Mouse (Mus musculus): ENCODE data around the gene Mmp15. TPM values are rescaled to one million over a fixed set of nuclear protein-coding genes. Genes with fewer than 3 reads are reported as not detected.
A peak's percentile ranks its signal among the peaks of the same experiment; 100 is the strongest.
"Not testable (repeated sequence)": the region's sequence is repeated elsewhere in the genome, so short reads cannot be mapped to it uniquely, and the experiment has no call there.

Mmp15 gene
- polyA plus RNA-seq, 1 experiment from 2014 or later = 14.8 TPM

DNA sequence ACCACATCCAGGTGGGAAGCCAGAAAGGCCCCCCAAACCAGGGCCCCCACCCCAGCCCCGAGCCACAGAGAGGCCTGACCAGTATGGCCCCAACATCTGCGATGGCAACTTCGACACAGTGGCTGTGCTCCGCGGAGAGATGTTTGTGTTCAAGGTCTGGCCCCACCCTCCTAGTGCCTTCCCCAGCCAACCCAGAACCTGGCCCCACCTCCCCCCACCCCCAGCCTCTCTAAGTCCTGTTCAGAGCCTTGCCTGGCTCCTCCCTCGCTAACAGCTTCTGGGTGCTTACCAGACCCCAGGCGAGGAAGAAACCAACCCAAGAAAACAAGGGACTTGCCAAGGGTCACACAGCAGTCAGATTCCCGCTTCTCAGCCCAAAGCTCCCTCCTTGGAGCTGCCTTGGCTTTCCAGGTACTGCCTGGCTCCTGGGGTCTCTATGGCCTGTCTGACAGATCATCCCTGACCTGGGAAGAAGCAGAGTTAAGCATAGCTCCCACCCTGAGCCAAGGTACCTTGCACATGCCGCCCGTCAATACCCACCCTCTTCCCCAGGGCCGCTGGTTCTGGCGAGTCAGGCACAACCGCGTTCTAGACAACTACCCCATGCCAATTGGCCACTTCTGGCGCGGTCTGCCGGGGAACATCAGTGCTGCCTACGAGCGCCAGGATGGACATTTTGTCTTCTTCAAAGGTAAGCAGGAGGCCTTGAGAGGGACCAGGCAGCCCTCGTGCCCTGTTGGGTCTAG is 17.7 kb downstream of the Mmp15 start:
- Histone ChIP-seq H3K4me2 (replicated peaks) (peak overlapping the region; percentile 70), H3K27ac (peak overlapping the region; percentile 51; the same call in 1 of the 2 replicates), H3K4me3 (replicated peaks) (peak overlapping the region; percentile 27), H3K9me3 (no peaks in the 10 kb centered on the region), H3K9ac (peak overlapping the region; percentile 42), H3K27me3 (replicated peaks) (no peaks in the 10 kb centered on the region), H3K36me3 (peaks cover 10% of the 10 kb centered on the region; the same call in 1 of the 2 replicates), H3K4me1 (replicated peaks) (peaks cover 20% of the 10 kb centered on the region)
- ATAC-seq = peak; percentile 88
- 38% methylated on average over 20 of the region's 20 CpGs for WGBS

DNA sequence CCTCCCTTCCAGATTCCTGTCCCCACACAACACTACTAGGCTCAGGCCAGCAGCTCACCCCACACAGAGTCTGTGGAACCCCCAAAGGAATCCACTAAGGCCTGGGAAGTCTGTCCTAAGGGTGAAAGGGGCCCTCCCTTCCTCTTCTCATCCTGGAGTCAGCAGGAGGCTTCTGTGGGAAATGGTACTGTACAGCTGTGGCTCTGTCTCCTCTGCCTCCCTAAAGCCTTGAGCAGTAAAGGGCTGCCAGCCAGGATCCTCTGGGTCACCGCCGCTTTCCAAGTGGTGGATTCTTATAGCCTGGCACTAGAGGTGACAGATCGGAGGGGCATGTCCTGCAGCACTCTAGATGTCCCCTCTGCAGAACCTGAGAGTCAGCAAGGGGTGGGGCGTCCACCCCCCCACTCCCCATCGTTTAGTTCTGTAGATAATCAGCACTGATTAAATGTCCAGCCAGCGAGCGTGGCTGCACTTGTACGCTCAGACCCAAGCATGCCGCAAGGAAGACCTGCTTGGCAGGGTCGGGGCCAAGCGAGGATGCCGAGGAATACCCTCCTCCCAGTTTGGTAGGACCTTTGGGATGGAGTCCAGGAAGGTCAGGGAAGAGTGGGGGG is 21.4 kb downstream of the Mmp15 start:
- H3K36me3 ChIP-seq = 0 out of 2 replicates have a peak, but pooled peaks cover 7% of the 10 kb centered on the region
- no peak overlapping the region for H3K9ac ChIP-seq
- H3K4me2 ChIP-seq (replicated peaks) = no peak overlapping the region
- no peaks in the 10 kb centered on the region for H3K27me3 ChIP-seq (replicated peaks)
- no peak for ATAC-seq
- peaks cover 40% of the 10 kb centered on the region for H3K4me1 ChIP-seq (replicated peaks)
- 59% methylated on average over 12 of the region's 12 CpGs for WGBS
- H3K4me3 ChIP-seq (replicated peaks) = no peak overlapping the region
- no peaks in the 10 kb centered on the region for H3K9me3 ChIP-seq
- no peak overlapping the region for H3K27ac ChIP-seq

DNA sequence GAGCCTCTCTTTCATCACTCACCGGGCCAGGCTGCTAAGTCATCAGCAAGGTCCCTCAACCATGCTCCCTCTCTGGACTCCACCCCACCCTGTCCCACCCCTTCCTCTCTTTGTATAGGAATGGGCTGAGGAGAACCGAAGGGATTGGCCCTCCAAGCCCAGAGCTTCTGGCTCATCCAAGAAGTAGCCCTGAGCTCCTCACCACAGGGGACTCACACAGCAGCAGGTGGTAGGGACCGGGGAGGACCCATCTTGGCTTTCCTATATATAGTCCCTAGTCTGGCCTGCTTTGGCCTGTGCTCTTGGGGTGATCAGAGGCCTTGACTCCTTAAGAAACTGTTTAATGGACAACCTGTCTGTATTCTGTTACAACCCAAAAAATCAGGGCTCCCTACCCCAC is 22.4 kb downstream of the Mmp15 start:
- Histone ChIP-seq H3K27ac (no peak overlapping the region), H3K4me2 (replicated peaks) (no peak overlapping the region), H3K9ac (no peak overlapping the region), H3K36me3 (0 out of 2 replicates have a peak, but pooled peaks cover 7% of the 10 kb centered on the region), H3K4me3 (replicated peaks) (no peak overlapping the region), H3K9me3 (no peaks in the 10 kb centered on the region), H3K4me1 (replicated peaks) (peaks cover 33% of the 10 kb centered on the region), H3K27me3 (replicated peaks) (no peaks in the 10 kb centered on the region)
- WGBS = 76% methylated on average over 3 of the region's 3 CpGs
- no peak for ATAC-seq

DNA sequence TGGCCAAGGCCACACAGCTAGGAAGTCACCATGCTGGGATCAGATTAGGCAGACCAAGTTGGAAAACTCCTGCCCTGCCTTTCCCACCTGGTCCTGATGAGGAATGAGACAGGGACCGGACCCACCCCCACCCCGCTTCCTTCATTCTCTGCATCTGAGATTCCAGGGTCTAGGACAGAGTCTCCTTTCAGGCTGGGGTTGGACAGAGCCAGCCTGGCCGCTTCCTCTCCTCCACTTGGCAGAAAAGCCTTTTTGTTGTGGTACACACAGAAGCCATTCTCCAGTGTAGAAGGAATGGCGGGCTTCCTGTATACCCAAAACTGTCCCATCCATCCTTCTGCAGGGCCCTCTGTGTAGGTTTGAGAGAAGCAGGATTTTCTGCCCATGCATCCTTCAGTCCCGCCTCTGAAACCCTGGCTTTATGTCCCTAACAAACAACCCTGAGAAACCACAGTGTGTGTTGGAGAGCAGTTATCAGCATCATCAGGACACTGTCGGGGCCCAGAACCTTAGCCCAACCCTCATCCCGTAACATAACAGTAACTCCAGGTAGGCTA is 23.4 kb downstream of the Mmp15 start:
- no peak for ATAC-seq
- H3K27ac ChIP-seq = no peak overlapping the region
- H3K4me2 ChIP-seq (replicated peaks) = no peak overlapping the region
- H3K4me3 ChIP-seq (replicated peaks) = no peak overlapping the region
- H3K36me3 ChIP-seq = 0 out of 2 replicates have a peak, but pooled peaks cover 7% of the 10 kb centered on the region
- H3K4me1 ChIP-seq (replicated peaks) = peaks cover 25% of the 10 kb centered on the region
- 80% methylated on average over 7 of the region's 7 CpGs for WGBS
- no peaks in the 10 kb centered on the region for H3K9me3 ChIP-seq
- H3K9ac ChIP-seq = no peak overlapping the region
- H3K27me3 ChIP-seq (replicated peaks) = no peaks in the 10 kb centered on the region

DNA sequence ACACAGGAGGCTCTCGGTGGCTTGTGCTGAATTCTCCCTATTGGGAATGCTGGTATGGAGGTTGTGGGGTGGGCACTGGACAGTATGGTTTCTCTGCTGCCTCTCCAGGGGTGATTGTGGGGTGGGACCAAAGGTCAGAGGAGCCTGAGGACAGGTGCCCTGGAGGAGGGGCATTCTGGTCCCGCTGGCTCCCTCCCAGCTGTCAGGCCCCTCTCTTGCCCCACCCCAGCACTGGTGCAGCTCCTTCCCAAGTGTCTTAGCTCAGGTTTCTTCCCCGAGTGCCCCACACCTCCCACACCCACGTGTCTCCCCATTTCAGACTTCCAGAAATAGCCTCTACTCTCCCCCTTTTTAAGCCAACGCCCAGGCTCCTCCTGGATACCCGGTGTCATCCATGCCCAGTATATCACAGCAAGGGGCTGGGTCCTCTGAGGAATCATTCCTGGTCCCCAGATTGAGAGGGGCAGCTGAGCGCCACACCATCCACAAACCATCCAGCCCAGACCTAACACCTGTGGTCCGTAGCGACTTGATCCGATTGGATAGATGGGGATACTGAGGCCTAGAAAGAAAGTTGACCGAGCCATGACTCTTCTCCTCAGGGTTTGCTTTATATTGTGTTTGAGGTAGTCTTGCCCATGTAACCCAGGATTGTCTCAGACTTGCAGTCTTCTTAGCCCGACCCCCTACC is 24.4 kb downstream of the Mmp15 start:
- Histone ChIP-seq H3K4me3 (replicated peaks) (no peak overlapping the region), H3K9ac (no peak overlapping the region), H3K4me1 (replicated peaks) (peaks cover 25% of the 10 kb centered on the region), H3K27ac (0 out of 2 replicates have a peak overlapping the region, but pooled peaks have one; percentile 22), H3K4me2 (replicated peaks) (no peak overlapping the region), H3K9me3 (no peaks in the 10 kb centered on the region), H3K27me3 (replicated peaks) (no peaks in the 10 kb centered on the region), H3K36me3 (0 out of 2 replicates have a peak, but pooled peaks cover 4% of the 10 kb centered on the region)
- 74% methylated on average over 12 of the region's 12 CpGs for WGBS
- 0 out of 2 replicates have a peak, but pooled peaks have one; percentile 10 for ATAC-seq

DNA sequence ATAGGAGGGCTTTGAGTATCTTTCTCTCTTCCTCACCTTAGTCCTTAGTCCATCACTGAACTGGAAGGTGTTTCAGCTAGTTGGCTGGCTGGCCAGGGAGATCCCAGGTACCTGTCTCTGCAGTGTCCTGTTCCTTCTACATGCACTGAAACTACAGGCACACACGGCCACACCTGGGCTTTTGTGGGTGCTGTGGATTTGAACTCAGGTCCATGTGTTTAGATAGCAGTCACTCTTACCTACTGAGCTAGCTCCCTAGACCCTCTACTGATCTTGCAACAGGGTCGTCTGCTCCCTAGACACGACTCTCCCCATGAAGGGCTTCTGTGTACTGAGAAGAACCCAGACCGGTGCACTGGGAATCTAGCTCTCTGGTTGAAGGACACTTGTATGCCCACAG is 25.0 kb downstream of the Mmp15 start:
- no peaks in the 10 kb centered on the region for H3K27me3 ChIP-seq (replicated peaks)
- 64% methylated on average over 4 of the region's 4 CpGs for whole genome bisulfite sequencing
- no peak overlapping the region for H3K4me3 ChIP-seq (replicated peaks)
- no peak overlapping the region for H3K4me2 ChIP-seq (replicated peaks)
- H3K9me3 ChIP-seq = no peaks in the 10 kb centered on the region
- ATAC-seq = no peak
- H3K4me1 ChIP-seq (replicated peaks) = peaks cover 25% of the 10 kb centered on the region
- H3K27ac ChIP-seq = peak overlapping the region; percentile 73
- 0 out of 2 replicates have a peak, but pooled peaks cover 2% of the 10 kb centered on the region for H3K36me3 ChIP-seq
- H3K9ac ChIP-seq = 0 out of 2 replicates have a peak overlapping the region, but pooled peaks have one; percentile 22

DNA sequence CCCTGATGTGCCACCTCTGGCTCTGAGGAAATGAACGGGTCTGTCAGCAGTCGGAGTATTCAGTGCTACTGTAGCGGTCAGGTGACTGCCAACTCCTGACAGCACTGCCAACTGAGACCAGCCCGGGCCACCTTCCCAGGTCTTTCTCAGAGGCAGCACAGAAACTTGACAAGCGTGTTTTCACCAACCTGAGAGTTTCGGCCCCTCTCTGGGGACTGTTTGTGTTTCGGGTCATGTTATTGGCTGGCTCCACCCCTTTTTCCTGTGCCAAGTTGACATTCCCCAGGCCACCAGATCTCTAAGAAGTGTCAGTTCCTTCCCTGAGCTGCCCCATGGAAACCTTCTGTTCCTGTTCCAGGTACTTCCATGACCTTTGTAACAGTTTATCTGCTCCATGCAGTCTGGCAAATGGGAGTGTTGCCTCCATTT is 25.8 kb downstream of the Mmp15 start:
- no peaks in the 10 kb centered on the region for H3K36me3 ChIP-seq
- no peaks in the 10 kb centered on the region for H3K9me3 ChIP-seq
- peak overlapping the region; percentile 22; the same call in 1 of the 2 replicates for H3K9ac ChIP-seq
- peak overlapping the region; percentile 5 for H3K4me2 ChIP-seq (replicated peaks)
- no peak overlapping the region for H3K4me3 ChIP-seq (replicated peaks)
- peaks cover 22% of the 10 kb centered on the region for H3K4me1 ChIP-seq (replicated peaks)
- H3K27me3 ChIP-seq (replicated peaks) = no peaks in the 10 kb centered on the region
- ATAC-seq = peak; percentile 84
- WGBS = 12% methylated on average over 7 of the region's 7 CpGs
- H3K27ac ChIP-seq = peak overlapping the region; percentile 73

DNA sequence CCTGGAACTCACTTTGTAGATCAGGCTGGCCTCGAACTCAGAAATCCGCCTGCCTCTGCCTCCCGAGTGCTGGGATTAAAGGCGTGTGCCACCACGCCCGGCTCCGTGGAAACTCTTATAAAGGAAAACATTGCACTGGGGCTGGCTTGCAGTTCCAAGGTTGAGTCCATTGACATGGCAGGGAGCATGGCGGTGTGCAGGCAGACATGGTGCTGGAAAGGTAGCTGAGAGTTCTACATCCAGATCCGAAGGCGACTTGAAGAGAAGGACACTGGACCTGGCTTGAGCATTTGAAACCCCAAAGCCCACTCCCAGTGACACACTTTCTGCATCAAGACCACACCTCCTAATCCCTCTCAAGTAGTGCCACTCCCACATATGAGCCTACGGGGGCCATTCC is 26.9 kb downstream of the Mmp15 start:
- not testable (repeated sequence) for H3K4me3 ChIP-seq (replicated peaks); H3K4me2 ChIP-seq (replicated peaks); H3K9me3 ChIP-seq; ATAC-seq; H3K36me3 ChIP-seq; H3K27ac ChIP-seq; H3K27me3 ChIP-seq (replicated peaks); H3K9ac ChIP-seq
- peaks cover 20% of the 10 kb centered on the region for H3K4me1 ChIP-seq (replicated peaks)
- WGBS = 95% methylated on average over 11 of the region's 11 CpGs

DNA sequence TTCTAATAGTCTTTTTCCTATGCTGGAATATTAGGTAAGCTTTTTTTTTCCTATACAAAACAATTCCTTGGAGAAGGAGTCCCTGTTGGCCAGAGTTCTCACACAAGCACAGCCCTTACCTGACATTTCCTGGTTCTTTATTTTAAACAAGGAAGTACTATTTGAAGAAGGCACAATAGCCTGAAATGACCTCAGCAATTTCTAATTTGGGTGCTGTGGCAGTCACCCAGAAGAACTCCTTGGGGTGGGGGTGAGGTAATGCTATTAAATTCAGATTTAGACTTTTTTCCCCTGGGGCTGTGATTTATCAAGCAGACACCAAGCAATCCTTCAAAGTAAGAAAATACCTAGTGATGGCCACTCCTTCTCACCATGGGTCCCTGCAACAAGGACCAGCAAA is 28.9 kb downstream of the Mmp15 start:
- Histone ChIP-seq H3K4me2 (replicated peaks) (no peak overlapping the region), H3K27ac (no peak overlapping the region)

DNA sequence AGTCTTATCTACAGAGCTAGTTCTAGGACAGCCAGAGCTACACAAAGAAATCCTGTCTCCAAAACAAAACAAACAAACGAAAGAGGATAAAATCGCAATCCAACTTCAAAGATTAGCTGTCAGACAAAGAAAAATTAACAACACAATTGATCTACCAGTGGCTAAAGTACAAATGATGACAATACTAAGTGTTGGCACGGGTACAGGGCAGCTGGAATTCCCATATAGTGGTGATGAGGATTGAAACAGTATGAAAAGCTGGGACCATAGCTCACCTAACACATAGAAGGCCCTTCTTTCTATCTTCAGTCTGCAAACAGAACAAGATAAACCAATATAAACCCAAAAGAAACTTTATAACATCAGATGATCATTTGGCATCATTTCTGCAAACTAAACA is 29.5 kb downstream of the Mmp15 start:
- no peak overlapping the region for H3K27ac ChIP-seq
- 81% methylated on average over 3 of the region's 3 CpGs for WGBS
- H3K4me2 ChIP-seq (replicated peaks) = no peak overlapping the region
- H3K9ac ChIP-seq = no peak overlapping the region
- H3K36me3 ChIP-seq = no peaks in the 10 kb centered on the region
- no peak for ATAC-seq
- no peak overlapping the region for H3K4me3 ChIP-seq (replicated peaks)
- H3K9me3 ChIP-seq = no peaks in the 10 kb centered on the region
- peaks cover 14% of the 10 kb centered on the region for H3K4me1 ChIP-seq (replicated peaks)
- H3K27me3 ChIP-seq (replicated peaks) = no peaks in the 10 kb centered on the region

More for the DNA sequence above, 28.9 kb downstream of the Mmp15 start:
- Histone ChIP-seq H3K36me3 (no peaks in the 10 kb centered on the region), H3K9me3 (no peaks in the 10 kb centered on the region), H3K9ac (no peak overlapping the region), H3K4me1 (replicated peaks) (peaks cover 20% of the 10 kb centered on the region), H3K4me3 (replicated peaks) (no peak overlapping the region), H3K27me3 (replicated peaks) (no peaks in the 10 kb centered on the region)
- ATAC-seq = no peak

DNA sequence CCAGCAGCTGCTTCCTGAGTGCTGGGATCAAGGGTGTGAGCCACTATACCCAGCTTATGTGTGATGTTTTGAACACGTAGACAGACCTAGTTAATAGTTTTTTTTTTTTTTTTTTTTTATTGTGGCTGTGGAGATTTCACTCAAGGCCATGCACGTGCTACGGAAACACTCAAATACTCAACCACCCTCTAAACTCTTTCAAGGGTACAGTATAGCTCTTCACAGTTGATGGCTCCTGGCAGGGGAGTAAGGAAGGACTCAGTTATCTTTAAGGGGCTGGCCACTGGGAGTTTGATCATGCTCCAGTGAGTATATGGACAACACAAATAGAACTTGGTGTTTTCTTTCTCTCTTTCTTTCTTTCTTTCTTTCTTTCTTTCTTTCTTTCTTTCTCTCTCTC is 32.4 kb downstream of the Mmp15 start:
- no peaks in the 10 kb centered on the region for H3K9me3 ChIP-seq
- no peak overlapping the region for H3K9ac ChIP-seq
- no peaks in the 10 kb centered on the region for H3K27me3 ChIP-seq (replicated peaks)
- H3K4me3 ChIP-seq (replicated peaks) = no peak overlapping the region
- no peaks in the 10 kb centered on the region for H3K36me3 ChIP-seq
- ATAC-seq = no peak
- H3K4me1 ChIP-seq (replicated peaks) = no peaks in the 10 kb centered on the region
- no peak overlapping the region for H3K4me2 ChIP-seq (replicated peaks)
- no peak overlapping the region for H3K27ac ChIP-seq
- 72% methylated on average over 3 of the region's 3 CpGs for WGBS

DNA sequence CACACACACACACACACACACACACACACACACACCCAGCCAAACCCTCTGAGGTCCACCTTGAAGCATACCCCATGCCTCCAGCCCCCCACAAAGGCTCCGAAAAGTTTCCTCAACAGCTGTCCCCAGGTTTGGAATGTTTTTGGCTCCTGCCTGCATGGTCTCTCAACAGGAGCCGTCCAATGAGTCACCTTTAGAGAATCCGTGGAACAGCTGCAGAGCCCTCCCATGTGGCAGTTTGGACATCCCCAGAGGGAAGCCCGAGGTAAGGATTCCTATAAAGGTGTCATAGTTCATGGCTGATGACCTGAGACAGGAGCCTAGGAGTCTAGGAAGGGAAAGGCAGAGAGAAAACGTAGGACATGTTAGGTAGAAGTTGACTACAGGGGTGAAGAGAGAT is 34.0 kb downstream of the Mmp15 start:
- Histone ChIP-seq H3K4me1 (replicated peaks) (no peaks in the 10 kb centered on the region), H3K4me3 (replicated peaks) (no peak overlapping the region), H3K36me3 (no peaks in the 10 kb centered on the region), H3K4me2 (replicated peaks) (no peak overlapping the region), H3K9me3 (no peaks in the 10 kb centered on the region), H3K27me3 (replicated peaks) (no peaks in the 10 kb centered on the region), H3K9ac (no peak overlapping the region), H3K27ac (no peak overlapping the region)
- WGBS = 72% methylated on average over 5 of the region's 5 CpGs
- ATAC-seq = no peak

Data from intestine, embryonic 15.5 days (tissue).